ENCODE assay signal across 20 mouse cellular contexts in genomic region chr8:70389678-70390077, GRCm38 (mm10). TPM values are rescaled to one million over a fixed set of nuclear protein-coding genes. Genes with fewer than 3 reads are reported as not detected.
DNase-seq lines count a peak whose midpoint lies in the region; ATAC-seq and TF ChIP-seq lines count a peak whose summit lies in the region.
"Had no signal": no experiment of that assay in that cellular context is flagged by ENCODE, and none has a peak within 500 bp of the region (broad histone marks: within the 10 kb centered on the region; RNA-seq: fewer than 3 reads in every experiment).

No protein-coding gene starts in this region.

- no peak for TF ChIP-seq CTCF in forebrain, postnatal 0 days (IDR thresholded peaks at IDR 0.05; ENCODE audit: low read depth)

- no peak overlapping the region for H3K27ac ChIP-seq in forebrain, embryonic 13.5 days
- no peak overlapping the region for H3K27ac ChIP-seq in forebrain, postnatal 0 days (ENCODE audit: low read depth, low read length)
- H3K27ac ChIP-seq in midbrain, embryonic 16.5 days (ENCODE audit: low read length) = no peak overlapping the region
- no peak overlapping the region for H3K27ac ChIP-seq in midbrain, embryonic 15.5 days
- H3K27ac ChIP-seq: forebrain, embryonic 12.5 days; hindbrain, embryonic 14.5 days; left cerebral cortex, adult 2 months; limb, embryonic 10.5 days; stomach, postnatal 0 days had no signal

- 94% methylated on average over 2 of the region's 2 CpGs for WGBS in forebrain, embryonic 13.5 days
- WGBS in forebrain, postnatal 0 days = 86% methylated on average over 2 of the region's 2 CpGs
- WGBS in midbrain, embryonic 16.5 days = 96% methylated on average over 2 of the region's 2 CpGs
- 98% methylated on average over 2 of the region's 2 CpGs for WGBS in midbrain, embryonic 15.5 days

- no peak for ATAC-seq in forebrain, embryonic 13.5 days
- ATAC-seq in forebrain, postnatal 0 days = no peak
- ATAC-seq in midbrain, embryonic 16.5 days = no peak
- ATAC-seq in midbrain, embryonic 15.5 days (replicated peaks) = no peak
- no peak for ATAC-seq in megakaryocyte-erythroid progenitor cell, adult 5-6 weeks (replicated peaks; ENCODE audit: low FRiP score, low TSS enrichment, poor library complexity, severe bottlenecking)
- ATAC-seq: liver, postnatal 0 days had no signal

- no peak overlapping the region for H3K4me3 ChIP-seq in forebrain, embryonic 13.5 days
- no peak overlapping the region for H3K4me3 ChIP-seq in forebrain, postnatal 0 days (ENCODE audit: low read depth, low read length)
- no peak overlapping the region for H3K4me3 ChIP-seq in midbrain, embryonic 16.5 days (ENCODE audit: low read depth, low read length)
- no peak overlapping the region for H3K4me3 ChIP-seq in midbrain, embryonic 15.5 days
- H3K4me3 ChIP-seq: forebrain, embryonic 12.5 days; left cerebral cortex, adult 2 months; limb, embryonic 10.5 days had no signal

- peak overlapping the region; percentile 31; the same call in 1 of the 2 replicates for H3K9ac ChIP-seq in forebrain, embryonic 13.5 days
- H3K9ac ChIP-seq in forebrain, postnatal 0 days = no peak overlapping the region
- H3K9ac ChIP-seq in midbrain, embryonic 16.5 days (ENCODE audit: low read depth, low read length) = 0 out of 2 replicates have a peak overlapping the region, but pooled peaks have one; percentile 8
- no peak overlapping the region for H3K9ac ChIP-seq in midbrain, embryonic 15.5 days
- H3K9ac ChIP-seq: forebrain, embryonic 12.5 days; hindbrain, embryonic 14.5 days; liver, postnatal 0 days had no signal

- no peak overlapping the region for H3K4me2 ChIP-seq in forebrain, embryonic 13.5 days
- no peak overlapping the region for H3K4me2 ChIP-seq in forebrain, postnatal 0 days (ENCODE audit: low read depth)
- H3K4me2 ChIP-seq in midbrain, embryonic 16.5 days (ENCODE audit: low read length) = no peak overlapping the region
- H3K4me2 ChIP-seq in midbrain, embryonic 15.5 days = no peak overlapping the region
- H3K4me2 ChIP-seq: forebrain, embryonic 12.5 days; hindbrain, embryonic 14.5 days had no signal

- H3K27me3 ChIP-seq in forebrain, embryonic 13.5 days = no peaks in the 10 kb centered on the region
- no peaks in the 10 kb centered on the region for H3K27me3 ChIP-seq in forebrain, postnatal 0 days (ENCODE audit: insufficient read depth, low read length)
- H3K27me3 ChIP-seq in midbrain, embryonic 16.5 days (ENCODE audit: control insufficient read depth, insufficient read depth, low read depth, low read length) = no peaks in the 10 kb centered on the region
- no peaks in the 10 kb centered on the region for H3K27me3 ChIP-seq in midbrain, embryonic 15.5 days (replicated peaks)
- H3K27me3 ChIP-seq: forebrain, embryonic 12.5 days had no signal

- peaks cover 70% of the 10 kb centered on the region for H3K36me3 ChIP-seq in forebrain, embryonic 13.5 days (ENCODE audit: poor library complexity, severe bottlenecking)
- peaks cover 53% of the 10 kb centered on the region for H3K36me3 ChIP-seq in forebrain, postnatal 0 days (ENCODE audit: insufficient read depth)
- peaks cover 34% of the 10 kb centered on the region for H3K36me3 ChIP-seq in midbrain, embryonic 16.5 days (ENCODE audit: control insufficient read depth, insufficient read depth, low read length)
- H3K36me3 ChIP-seq in midbrain, embryonic 15.5 days (replicated peaks) = peaks cover 18% of the 10 kb centered on the region; the same call in 1 of the 2 replicates

- no peaks in the 10 kb centered on the region for H3K4me1 ChIP-seq in forebrain, embryonic 13.5 days
- no peaks in the 10 kb centered on the region for H3K4me1 ChIP-seq in forebrain, postnatal 0 days (ENCODE audit: insufficient read depth)
- H3K4me1 ChIP-seq in midbrain, embryonic 16.5 days (ENCODE audit: control insufficient read depth, insufficient read depth, low read length) = no peaks in the 10 kb centered on the region
- no peaks in the 10 kb centered on the region for H3K4me1 ChIP-seq in midbrain, embryonic 15.5 days
- H3K4me1 ChIP-seq: forebrain, embryonic 12.5 days had no signal

- peak; percentile 51 for DNase-seq in adrenal gland, postnatal 10 days
- no peak for DNase-seq in adrenal gland, adult (ENCODE audit: inconsistent age in 2 of 2, low spot score in 1 of 2)
- DNase-seq in forebrain, postnatal 0 days = no peak
- DNase-seq in cerebellum, postnatal 36 days = peak; percentile 55 to 62
- DNase-seq: B cell, adult 2 months; gastrocnemius, postnatal 36 days; kidney, adult 8-10 months; kidney, postnatal 14 days; liver, postnatal 0 days; lung, postnatal 36 days had no signal

- H3K9me3 ChIP-seq in forebrain, embryonic 13.5 days (replicated peaks) = no peaks in the 10 kb centered on the region
- no peaks in the 10 kb centered on the region for H3K9me3 ChIP-seq in forebrain, postnatal 0 days (ENCODE audit: low read length)
- no peaks in the 10 kb centered on the region for H3K9me3 ChIP-seq in midbrain, embryonic 16.5 days (replicated peaks; ENCODE audit: control insufficient read depth, low read length, poor library complexity, severe bottlenecking)
- H3K9me3 ChIP-seq in midbrain, embryonic 15.5 days = no peaks in the 10 kb centered on the region
- H3K9me3 ChIP-seq: forebrain, embryonic 12.5 days; limb, embryonic 10.5 days had no signal

RNA-seq across cellular contexts. Expression of gene Comp, which starts 16.3 kb away (rescaled TPM):
- total RNA-seq in adrenal gland, postnatal 10 days (2021) = 1 to 10 TPM in 1 of 2 experiments, under 1 TPM in 1; 0.97 to 2.0 TPM
- polyA plus RNA-seq in forebrain, embryonic 13.5 days (2015; fragmentation: Nextera tagmentation; extraction: Ambion mirVana) = 0.18 and 0.35 TPM in 2 replicates
- total RNA-seq in forebrain, postnatal 0 days (2014; rRNA removed) = 0.81 TPM in 1 of 2 replicates, not detected in the other
- 0.05 and 0.29 TPM in 2 replicates for polyA plus RNA-seq in forebrain, postnatal 0 days (2015; fragmentation: Nextera tagmentation; extraction: Ambion mirVana)
- 0.36 and 0.47 TPM in 2 replicates for polyA plus RNA-seq in midbrain, embryonic 16.5 days (2015; fragmentation: Nextera tagmentation; extraction: Ambion mirVana)
- polyA plus RNA-seq in midbrain, embryonic 15.5 days (2015; fragmentation: Nextera tagmentation; extraction: Ambion mirVana) = 0.50 and 0.57 TPM in 2 replicates
- total RNA-seq in megakaryocyte-erythroid progenitor cell, adult 5-6 weeks (2014; fragmentation: Nextera tagmentation) = 0.15 and 1.2 TPM in 2 replicates
- 2.3 TPM in 1 of 2 replicates, not detected in the other for total RNA-seq in megakaryocyte-erythroid progenitor cell, adult 5-6 weeks (2017)
- total RNA-seq: liver, adult 2 months had no signal
- polyA plus RNA-seq: liver, adult 2 months had no signal

RNA-seq across cellular contexts. Expression of gene Upf1, which starts 36.6 kb away (rescaled TPM):
- total RNA-seq in adrenal gland, postnatal 10 days (2021) = 10 to 100 TPM; 49.1 to 51.4 TPM
- polyA plus RNA-seq in forebrain, embryonic 13.5 days (2015; fragmentation: Nextera tagmentation; extraction: Ambion mirVana) = 14.2 and 16.3 TPM in 2 replicates
- total RNA-seq in forebrain, postnatal 0 days (2014; rRNA removed) = 28.1 and 38.7 TPM in 2 replicates
- polyA plus RNA-seq in forebrain, postnatal 0 days (2015; fragmentation: Nextera tagmentation; extraction: Ambion mirVana) = 7.1 and 9.0 TPM in 2 replicates
- 11.3 and 11.6 TPM in 2 replicates for polyA plus RNA-seq in midbrain, embryonic 16.5 days (2015; fragmentation: Nextera tagmentation; extraction: Ambion mirVana)
- 15.1 and 16.0 TPM in 2 replicates for polyA plus RNA-seq in midbrain, embryonic 15.5 days (2015; fragmentation: Nextera tagmentation; extraction: Ambion mirVana)
- total RNA-seq in megakaryocyte-erythroid progenitor cell, adult 5-6 weeks (2014; fragmentation: Nextera tagmentation) = 44.1 and 46.9 TPM in 2 replicates
- total RNA-seq in megakaryocyte-erythroid progenitor cell, adult 5-6 weeks (2017) = 26.7 and 46.7 TPM in 2 replicates

RNA-seq across cellular contexts. Expression of gene Crtc1, which starts 49.7 kb away (rescaled TPM):
- total RNA-seq in adrenal gland, postnatal 10 days (2021) = 10 to 100 TPM; 14.1 to 19.4 TPM
- 23.4 and 28.2 TPM in 2 replicates for polyA plus RNA-seq in forebrain, embryonic 13.5 days (2015; fragmentation: Nextera tagmentation; extraction: Ambion mirVana)
- total RNA-seq in forebrain, postnatal 0 days (2014; rRNA removed) = 41.2 and 51.7 TPM in 2 replicates
- polyA plus RNA-seq in forebrain, postnatal 0 days (2015; fragmentation: Nextera tagmentation; extraction: Ambion mirVana) = 43.8 and 52.9 TPM in 2 replicates
- 53.4 and 56.3 TPM in 2 replicates for polyA plus RNA-seq in midbrain, embryonic 16.5 days (2015; fragmentation: Nextera tagmentation; extraction: Ambion mirVana)
- 57.2 and 58.7 TPM in 2 replicates for polyA plus RNA-seq in midbrain, embryonic 15.5 days (2015; fragmentation: Nextera tagmentation; extraction: Ambion mirVana)
- 15.6 and 21.7 TPM in 2 replicates for total RNA-seq in megakaryocyte-erythroid progenitor cell, adult 5-6 weeks (2014; fragmentation: Nextera tagmentation)
- 1.1 and 1.3 TPM in 2 replicates for total RNA-seq in megakaryocyte-erythroid progenitor cell, adult 5-6 weeks (2017)

Comparison
In these comparisons a context has a peak if more than half of its experiments do, and no peak if none do; other contexts are left out.
1. DNase-seq: peak in adrenal gland, postnatal 10 days (single experiment) and cerebellum, postnatal 36 days (2 of 2); none in adrenal gland, adult (0 of 2) and forebrain, postnatal 0 days (single experiment).
2. H3K9ac ChIP-seq: peak in forebrain, embryonic 13.5 days (single experiment) and midbrain, embryonic 16.5 days (single experiment); none in forebrain, postnatal 0 days (single experiment) and midbrain, embryonic 15.5 days (single experiment).